Mouse (Mus musculus): ENCODE results near the gene Cd72. TPM values are rescaled to one million over a fixed set of nuclear protein-coding genes. Genes with fewer than 3 reads are reported as not detected.
A peak's percentile ranks its signal among the peaks of the same experiment; 100 is the strongest.
"Not testable (repeated sequence)": the region's sequence is repeated elsewhere in the genome, so short reads cannot be mapped to it uniquely, and the experiment has no call there.

Cd72 gene
- total RNA-seq (2021) = under 1 TPM; 0.56 to 0.69 TPM

- no peak for DNase-seq
Measured at GRCm38 (mm10) chr4:43454041-43454836, at the start of gene Cd72. TSS of gene Cd72 (minus strand) at chr4:43454628.

- DNase-seq = no peak
Measured at GRCm38 (mm10) chr4:43503506-43503905, 49.1 kb upstream of the Cd72 start.

DNA sequence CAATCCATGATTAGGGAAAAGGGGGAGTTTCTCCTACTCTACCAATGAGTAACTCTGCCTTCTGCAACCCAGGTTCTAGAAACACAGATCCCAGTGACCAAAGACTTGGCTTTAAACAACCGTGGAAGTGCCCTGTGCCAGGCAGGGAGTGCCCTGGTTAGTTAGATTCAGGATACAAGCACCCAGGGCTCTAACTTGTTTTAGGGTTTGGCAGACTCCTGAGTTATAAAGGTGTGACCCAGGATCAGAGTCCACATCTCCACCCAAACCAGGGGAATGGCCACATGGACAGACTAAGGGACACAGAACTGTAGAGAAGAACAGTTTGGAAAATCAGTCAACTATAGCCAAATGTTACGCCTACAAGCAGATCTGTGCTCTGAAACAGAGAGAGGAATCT lies 48.6 kb upstream of the Cd72 start:
- no peak for DNase-seq

DNA sequence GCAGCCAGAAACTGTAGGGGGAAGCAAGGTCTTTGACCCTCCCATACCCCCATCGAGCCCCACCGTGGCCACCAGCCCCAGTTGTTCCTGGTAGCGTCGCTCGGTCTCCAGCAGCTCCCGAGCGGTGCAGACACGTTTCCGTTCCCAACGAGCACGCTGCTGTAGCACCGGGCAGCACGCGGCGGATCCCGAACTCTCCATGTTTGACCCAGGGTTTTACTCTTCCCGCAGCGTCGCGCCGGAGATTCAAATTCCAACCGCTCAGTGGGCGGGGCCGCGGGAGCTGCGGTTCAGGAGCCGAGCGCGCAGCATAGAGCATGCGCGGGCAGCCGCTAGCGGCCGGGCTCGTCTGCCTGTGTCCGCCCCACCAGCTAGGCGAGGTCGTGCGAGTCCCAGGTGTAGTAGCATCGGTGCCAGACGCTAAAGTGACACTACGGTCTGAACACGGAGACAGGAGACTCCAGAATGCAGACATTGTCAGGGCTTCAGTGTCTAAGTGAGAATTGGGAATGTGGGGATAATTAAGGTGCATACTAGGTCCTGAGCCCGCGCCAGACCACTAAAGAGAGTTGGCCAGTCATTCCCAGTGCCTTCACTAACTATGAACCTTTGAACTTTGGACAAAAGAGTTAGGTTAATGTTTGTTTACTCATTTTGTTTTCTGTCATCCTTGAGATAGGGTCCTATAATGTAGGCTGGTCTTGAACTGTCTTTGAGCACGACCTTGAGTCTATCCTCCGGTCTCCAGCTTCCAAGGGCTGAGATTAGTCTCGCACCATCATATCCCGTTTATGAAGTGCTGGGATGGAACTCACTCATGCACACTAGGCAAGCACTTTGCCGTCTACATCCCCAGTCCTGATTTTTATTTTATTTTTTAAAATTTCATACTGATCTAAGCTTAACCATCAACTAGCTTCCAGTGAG lies 45.2 kb upstream of the Cd72 start, which contains the start of gene Arhgef39:
Arhgef39 (minus strand) TSS at position 289 of the 927 bp plus-strand sequence.
- DNase-seq = peak; percentile 89

DNA sequence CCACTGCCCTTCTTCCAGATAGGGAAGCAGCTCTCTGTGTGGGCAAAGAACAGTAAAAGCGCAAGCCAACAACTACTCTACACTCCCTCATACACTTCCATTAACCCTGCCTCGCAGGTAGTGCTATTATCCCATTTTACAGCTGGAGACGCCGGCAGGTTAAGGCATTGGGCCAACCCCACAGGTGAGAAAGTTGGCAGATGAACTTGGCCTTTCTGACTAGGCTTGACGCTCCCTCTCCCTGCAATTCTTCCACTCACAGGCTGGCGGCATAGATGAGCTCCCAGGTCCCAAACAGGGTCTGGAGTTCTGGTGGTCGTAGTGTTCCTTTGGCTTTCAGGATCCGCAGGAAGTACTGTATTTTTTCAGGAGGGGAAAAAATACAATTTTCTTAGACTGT lies 44.6 kb upstream of the Cd72 start:
- DNase-seq = peak; percentile 53

GRCm38 (mm10) chr4:43497946-43498345 lies 43.5 kb upstream of the Cd72 start:
- no peak for DNase-seq

DNA sequence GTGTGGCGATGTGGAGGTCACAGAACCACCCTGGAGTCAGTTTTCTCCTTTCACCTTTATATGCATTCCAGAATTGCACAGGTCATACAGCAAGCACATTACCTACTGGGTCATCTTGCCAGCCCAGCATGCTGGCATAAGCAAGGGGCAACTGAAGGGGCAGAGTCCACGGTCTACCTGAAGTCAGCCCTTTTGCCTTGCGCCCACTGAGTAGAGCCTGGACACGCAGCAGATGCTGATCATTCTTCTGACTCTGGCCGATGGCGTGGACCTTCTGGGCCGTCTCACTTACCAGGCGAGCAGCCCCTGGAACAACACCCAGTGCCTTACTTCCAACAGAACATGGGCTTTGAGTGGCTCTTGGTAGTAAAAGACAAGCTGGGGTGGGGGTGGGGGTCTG lies 43.0 kb upstream of the Cd72 start:
- DNase-seq = no peak

DNA sequence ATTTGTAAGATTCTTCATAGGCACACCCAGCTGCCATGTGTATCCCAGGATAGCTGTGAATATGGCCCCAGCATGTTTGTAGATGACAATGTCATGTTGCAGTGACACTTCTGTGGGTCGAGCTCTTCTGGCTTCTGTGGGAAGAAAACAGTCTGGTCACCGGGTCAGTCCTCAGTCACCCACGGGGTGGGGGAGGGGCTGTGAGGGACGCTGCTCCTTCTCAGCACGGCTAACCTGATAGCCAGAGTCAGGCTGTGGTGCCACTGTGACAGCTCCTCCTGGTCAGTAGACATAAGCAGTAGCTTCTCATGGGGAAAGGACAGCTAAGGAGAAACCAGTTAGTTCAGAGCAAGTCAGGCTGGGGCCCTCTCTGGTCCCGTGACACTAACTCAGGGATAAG lies 42.2 kb upstream of the Cd72 start:
- DNase-seq = no peak

DNA sequence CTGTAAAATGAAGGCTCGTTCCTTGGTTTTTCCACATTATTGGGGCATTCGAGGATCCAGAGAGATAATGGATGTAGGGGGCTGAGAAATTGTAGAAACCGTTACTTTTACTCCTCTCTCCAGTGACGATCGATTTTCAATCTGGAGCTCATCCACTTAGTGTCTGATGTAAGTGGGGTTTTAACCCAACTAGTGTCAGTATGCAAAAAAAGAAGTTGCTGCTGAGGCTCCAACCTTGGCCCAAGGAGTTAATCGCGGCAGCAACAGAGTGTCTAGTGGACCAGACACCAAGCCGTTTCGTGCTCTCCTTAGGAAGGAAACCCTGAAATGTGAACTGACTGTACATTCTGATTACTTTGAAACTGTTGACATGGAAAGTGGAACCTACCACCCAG lies 39.4 kb upstream of the Cd72 start:
- no peak for DNase-seq

DNA sequence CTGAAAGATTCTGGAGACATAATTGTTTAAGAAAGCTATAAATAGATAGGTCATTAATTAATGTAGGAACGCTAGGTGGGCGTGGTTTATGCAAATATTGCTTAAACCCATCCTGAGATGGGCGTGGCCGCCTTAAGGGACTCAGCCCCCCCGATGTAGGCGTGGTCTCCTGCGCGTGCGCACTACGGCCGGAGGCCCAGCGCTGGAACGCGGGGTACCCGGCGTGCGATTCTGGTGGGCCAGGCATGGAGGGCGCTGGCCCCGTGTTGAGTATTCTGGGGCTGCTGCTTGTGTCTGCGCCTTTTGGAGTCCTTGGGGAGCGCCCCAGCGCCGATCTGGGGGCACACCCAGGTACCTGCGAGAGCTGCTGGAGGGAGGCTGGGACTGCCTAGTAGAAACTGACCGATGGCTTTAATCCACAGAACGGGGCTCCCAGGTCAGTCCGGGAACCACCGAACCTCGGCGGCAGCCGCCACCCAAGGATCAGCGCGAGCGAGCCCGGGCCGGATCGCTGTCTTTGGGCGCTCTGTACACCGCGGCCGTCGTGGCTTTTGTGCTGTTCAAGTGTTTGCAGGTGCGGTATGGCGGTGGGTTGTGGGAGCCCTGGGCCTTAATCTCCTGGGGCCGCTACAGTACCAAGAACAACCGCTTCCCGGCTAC lies 38.9 kb upstream of the Cd72 start:
- DNase-seq = peak; percentile 99

GRCm38 (mm10) chr4:43492821-43493185 lies 38.4 kb upstream of the Cd72 start, which contains the start of gene Ccdc107:
TSS of gene Ccdc107 (plus strand) at chr4:43492900.
- DNase-seq = peak; percentile 93

DNA sequence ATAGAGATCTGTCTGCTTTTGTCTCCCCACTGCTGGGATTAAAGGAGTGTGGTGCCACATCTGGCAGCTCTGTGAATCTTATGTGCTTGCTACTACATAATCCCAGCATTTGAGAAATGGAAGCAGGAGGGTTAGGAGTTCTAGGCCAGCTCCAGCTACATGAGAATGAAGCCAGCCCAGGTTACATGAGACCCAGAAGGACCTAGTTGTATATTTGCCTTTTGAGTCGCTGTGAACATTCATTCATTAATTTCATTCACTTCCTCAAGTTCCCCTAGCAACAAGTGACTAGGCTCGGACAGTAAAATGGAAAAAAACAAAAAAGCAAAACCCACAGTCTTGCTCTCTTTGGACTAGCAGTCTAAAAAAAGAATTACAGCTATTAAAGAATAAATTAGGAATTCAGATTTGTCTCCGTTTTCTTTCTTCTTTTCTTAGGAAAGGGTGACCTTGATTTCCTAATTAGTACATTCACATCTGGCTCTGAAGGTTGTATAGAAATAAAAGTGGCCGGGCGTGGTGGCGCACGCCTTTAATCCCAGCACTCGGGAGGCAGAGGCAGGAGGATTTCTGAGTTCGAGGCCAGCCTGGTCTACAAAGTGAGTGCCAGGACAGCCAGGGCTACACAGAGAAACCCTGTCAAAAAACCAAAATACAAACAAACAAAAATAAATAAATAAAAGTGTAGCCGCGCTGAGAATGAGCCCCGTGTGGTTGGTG lies 37.8 kb upstream of the Cd72 start:
- no peak for DNase-seq

- peak; percentile 60 for DNase-seq
Measured at GRCm38 (mm10) chr4:43490801-43491200, 36.4 kb upstream of the Cd72 start.

DNA sequence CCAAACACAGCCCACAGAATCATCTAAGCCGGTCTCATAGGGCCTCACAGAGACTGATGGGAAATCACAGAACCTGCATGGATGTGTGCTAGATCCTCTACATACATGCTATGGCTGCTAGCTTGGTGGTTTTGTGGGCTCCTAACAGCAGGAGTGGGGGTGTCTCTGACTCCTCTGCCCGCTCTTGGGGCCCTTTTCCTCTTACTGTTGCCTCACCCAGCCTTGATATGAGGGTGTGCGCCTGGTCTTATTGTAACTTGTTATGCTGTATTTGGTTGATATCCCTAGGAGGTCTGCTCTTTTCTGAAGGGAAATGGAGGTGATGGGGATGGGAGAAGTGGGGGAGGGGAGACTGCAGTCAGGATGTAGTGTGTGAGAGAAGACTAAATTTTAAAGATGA lies 35.2 kb upstream of the Cd72 start:
- DNase-seq = no peak

GRCm38 (mm10) chr4:43485666-43486065 lies 31.2 kb upstream of the Cd72 start:
- not testable (repeated sequence) for DNase-seq

DNA sequence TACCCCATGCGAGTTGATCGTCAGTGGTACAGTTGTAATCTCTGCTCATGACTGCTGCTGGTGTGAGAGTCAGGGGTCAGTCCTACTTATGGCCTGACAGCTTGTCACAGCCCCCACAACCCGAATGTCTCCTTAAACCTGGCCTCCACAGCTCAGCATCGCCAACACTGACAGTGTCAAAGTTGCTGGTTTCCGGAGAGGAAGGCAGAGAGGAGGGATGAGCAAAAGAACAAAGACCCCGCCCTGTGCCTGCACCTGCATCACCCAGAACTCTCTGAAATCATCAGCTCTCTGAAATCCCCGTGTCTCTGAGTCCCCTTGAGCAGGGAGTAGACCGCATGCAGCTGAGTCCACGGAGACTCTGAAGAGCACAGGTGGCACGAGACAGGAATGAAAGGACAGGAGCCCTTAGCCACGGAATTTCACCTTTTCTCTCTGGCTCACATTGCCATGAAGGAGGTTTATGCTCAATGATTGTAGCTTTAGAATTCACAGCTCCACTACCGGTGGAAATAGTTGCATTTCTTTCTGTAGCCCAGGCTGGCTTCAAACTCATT lies 29.2 kb upstream of the Cd72 start, which contains the start of gene Sit1:
Sit1 (minus strand) TSS at position 200 of the 557 bp plus-strand sequence.
- no peak for DNase-seq

GRCm38 (mm10) chr4:43482591-43482990 lies 28.2 kb upstream of the Cd72 start:
- DNase-seq = no peak

GRCm38 (mm10) chr4:43481894-43482456 lies 27.5 kb upstream of the Cd72 start:
- no peak for DNase-seq

- DNase-seq = no peak
Measured at GRCm38 (mm10) chr4:43480985-43481384, 26.6 kb upstream of the Cd72 start.

- peak; percentile 81 for DNase-seq
Measured at GRCm38 (mm10) chr4:43478906-43479832, 24.7 kb upstream of the Cd72 start.
